Mouse (Mus musculus) CH12.LX (cell line): Measurements from ENCODE around the gene Slc2a5.

ENCODE experiments used
- CHD2 ChIP-seq: IDR thresholded peaks from 2 replicates; pipeline ENCODE4 v1.6.1; 2011; ENCODE audit warnings: low read length, improper control_type of control experiment
- CTCF ChIP-seq, 2 experiments: IDR thresholded peaks in 1 of 2; conservative IDR thresholded peaks in 1 of 2; 2 replicates each; pipeline ENCODE4 v1.5.1; 2011 to 2012; ENCODE audit warnings: low read depth in 2 of 2, low read length in 2 of 2, improper control_type of control experiment in 1 of 2, inconsistent platforms in 1 of 2, mild to moderate bottlenecking in 1 of 2, moderate library complexity in 1 of 2
- ELF1 ChIP-seq: IDR thresholded peaks from 2 replicates; pipeline ENCODE4 v1.6.1; 2014; ENCODE audit warnings: low read depth, mild to moderate bottlenecking, inconsistent platforms, low read length, improper control_type of control experiment
- JUND ChIP-seq: conservative IDR thresholded peaks from 2 replicates; pipeline ENCODE4 v1.6.1; 2011; ENCODE audit warnings: low read depth, low read length, improper control_type of control experiment
- MAZ ChIP-seq: IDR thresholded peaks from 2 replicates; pipeline ENCODE4 v1.6.1; 2012; ENCODE audit warnings: low read depth, mild to moderate bottlenecking, inconsistent platforms, low read length, improper control_type of control experiment, moderate library complexity
- POLR2A ChIP-seq: IDR thresholded peaks from 2 replicates; pipeline ENCODE4 v1.6.1; 2011; ENCODE audit warnings: low read depth, mild to moderate bottlenecking, improper control_type of control experiment, low read length
- USF1 ChIP-seq: IDR thresholded peaks from 2 replicates; pipeline ENCODE4 v1.6.1; 2014; ENCODE audit warnings: low read depth, mild to moderate bottlenecking, inconsistent platforms, low read length, improper control_type of control experiment

DNA sequence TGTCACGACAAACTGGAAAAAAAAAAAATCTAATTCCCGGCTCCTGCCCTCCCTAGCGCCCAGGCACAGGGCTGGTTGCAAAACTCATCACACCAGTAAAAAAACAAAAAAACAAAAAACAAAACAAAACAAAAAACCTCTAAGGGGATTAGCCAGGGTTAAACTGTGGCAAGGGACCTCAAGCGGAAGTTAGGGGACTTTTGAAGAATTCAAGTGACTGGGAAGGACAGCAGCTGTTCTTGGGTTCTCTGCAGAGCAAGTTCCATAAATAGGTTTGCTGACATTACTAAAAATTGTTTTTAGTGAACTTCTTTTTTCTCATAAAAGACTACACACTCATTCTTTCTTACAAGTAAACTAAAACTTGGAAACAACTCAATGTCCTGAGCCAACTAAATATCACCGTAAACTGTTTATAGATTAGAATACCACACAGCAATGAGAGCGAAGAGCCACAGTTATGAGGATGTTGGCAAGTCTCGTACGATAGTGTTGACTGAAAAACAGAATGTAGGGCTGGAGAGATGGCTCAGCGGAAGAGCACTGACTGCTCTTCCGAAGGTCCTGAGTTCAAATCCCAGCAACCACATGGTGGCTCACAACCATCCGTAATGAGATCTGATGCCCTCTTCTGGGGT, 38.6 kb upstream of the Slc2a5 start:
- no peak for TF ChIP-seq JUND
- TF ChIP-seq CTCF (conservative IDR thresholded peaks at IDR 0.05 in 1 of 2, IDR thresholded peaks at IDR 0.05 in 1 of 2; ENCODE audit: low read depth in 2 of 2, low read length in 2 of 2) = no peak
- TF ChIP-seq ELF1 = no peak; the same call in 1 of the 2 replicates
- TF ChIP-seq MAZ = no peak
- no peak for TF ChIP-seq POLR2A
- no peak for TF ChIP-seq CHD2
- TF ChIP-seq USF1 = no peak
